Mouse (Mus musculus): ENCODE measurements at regions not wholly inside any gene's neighbourhood (a gene's known extent, or its start where the extent isn't known, plus 50 kb on each side); places are given as distances from the start of the nearest gene placed in this dataset.
A peak's percentile ranks its signal among the peaks of the same experiment; 100 is the strongest.

DNA sequence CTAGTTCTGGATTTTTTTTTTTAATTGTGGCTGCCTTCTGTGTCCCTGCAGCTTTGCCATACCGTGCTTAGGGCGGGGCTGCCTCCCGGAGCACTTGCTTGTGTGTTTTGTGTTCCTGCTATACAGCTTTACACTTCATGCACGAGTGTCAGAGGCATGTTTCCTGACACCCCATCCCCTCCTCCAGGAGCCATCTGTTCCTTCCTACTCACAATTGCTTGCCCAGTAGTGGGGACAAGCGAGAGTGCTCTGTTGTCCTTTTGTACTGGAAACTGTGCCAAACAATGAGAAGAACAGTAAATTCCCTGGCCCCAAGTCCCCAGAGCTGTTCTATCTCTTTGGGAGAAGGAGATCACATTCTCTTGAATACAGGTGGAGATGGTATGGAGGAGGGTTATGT, 53.5 kb downstream of the Csf2 start:
- DNase-seq: no peak

DNA sequence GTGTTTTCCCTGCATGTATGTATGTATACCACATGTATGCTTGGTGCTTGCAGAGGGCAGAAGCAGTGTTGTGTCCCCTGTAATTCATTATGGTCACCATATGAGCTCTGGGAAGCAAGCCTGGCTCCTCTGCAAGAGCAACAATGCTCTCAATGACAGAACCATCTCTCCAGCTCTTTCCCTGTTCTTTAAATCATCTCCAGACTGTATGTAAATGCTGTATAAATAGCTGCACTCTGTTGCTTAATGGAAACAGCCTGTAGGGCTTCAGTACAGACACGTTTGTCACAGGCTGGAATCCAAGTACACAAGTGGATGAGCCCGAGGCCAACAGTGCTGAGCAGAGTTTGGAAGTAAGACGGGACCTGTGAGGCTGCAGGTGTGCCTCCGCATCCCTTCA, 54.7 kb downstream of the Csf2 start:
- DNase-seq: no peak

DNA sequence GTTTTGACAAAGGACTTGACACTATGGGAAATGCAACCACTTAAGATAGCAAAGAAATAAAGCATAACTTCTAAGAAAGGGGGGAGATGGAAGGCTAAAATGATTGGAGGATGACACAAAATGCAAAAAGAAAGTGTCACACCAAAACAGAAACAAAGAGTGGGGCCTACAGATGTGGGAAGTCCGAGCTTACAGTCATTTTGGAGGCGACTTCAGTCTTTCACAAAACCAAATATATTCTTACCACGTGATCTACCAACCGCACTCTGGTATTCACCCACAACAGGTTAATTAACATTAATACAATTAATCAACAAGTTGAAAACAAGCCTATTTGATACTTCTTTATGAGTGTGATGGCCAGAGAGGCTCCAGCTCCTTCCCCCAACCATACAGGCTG, 57.2 kb downstream of the Csf2 start:
- DNase-seq: no peak

DNA sequence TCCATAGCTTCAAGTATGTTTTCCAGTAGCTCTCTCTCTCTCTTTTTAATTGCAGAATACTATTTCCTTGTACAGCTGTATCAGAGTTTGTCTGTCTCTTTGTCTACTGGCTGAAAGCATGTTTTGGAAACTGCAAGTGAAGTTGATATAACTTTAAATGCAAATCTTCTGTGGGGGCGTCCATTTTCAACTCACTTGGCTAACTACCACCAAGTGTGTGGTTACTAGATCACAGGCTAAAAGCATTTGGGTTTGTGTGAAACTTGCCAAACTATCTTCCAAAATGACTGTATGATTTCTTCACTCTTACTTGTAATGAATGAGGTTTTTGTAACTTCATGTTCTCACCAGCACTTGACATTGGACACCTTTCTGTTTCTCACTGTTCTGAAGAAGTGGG, 61.6 kb downstream of the Csf2 start:
- DNase-seq: no peak

DNA sequence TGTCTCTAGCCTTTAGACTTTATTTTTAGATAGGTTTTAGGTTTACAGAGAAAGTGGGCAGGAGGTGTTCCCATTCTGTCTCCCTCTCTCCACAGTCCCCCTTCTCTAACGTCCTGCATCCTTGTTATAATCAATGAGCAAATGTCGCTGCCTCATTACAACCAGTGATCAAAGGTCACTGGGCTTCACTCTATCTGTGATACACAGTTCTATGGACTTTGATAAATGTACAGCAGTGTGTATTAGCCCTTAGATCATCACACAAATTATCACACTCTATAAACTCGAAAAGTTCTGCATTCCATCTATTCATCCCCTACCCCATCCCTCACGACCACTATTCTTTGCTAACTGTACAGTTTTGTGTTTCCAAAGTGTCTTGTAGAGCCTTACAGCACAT, 62.1 kb downstream of the Csf2 start:
- DNase-seq: no peak

- no peak for DNase-seq
Measured at GRCm38 (mm10) chr11:54185710-54186325, 63.6 kb downstream of the Csf2 start.

- DNase-seq: peak; percentile 58
Measured at GRCm38 (mm10) chr11:54181696-54182323, 67.7 kb downstream of the Csf2 start.

All from kidney, adult 11 months (tissue).